Mouse (Mus musculus) kidney, adult 2 months (tissue): Measurements from ENCODE around the gene Elf4. TPM values are rescaled to one million over a fixed set of nuclear protein-coding genes. Genes with fewer than 3 reads are reported as not detected.
"Not testable (repeated sequence)": the region's sequence is repeated elsewhere in the genome, so short reads cannot be mapped to it uniquely, and the experiment has no call there.

Experiments used
- DNase-seq: peaks from one replicate; pipeline ENCODE4 v3.0.0; 2021
- H3K27ac ChIP-seq: fragments of 200-500 bp; 2 replicates; pipeline ENCODE4 v1.5.1; 2012; ENCODE audit warnings: low read depth, low read length, control low read depth, inconsistent platforms; ENCODE audit not compliant: insufficient read depth
- H3K27me3 ChIP-seq: fragments of 200-500 bp; replicated peaks from 2 replicates; pipeline ENCODE4 v1.6.1; 2012; ENCODE audit warnings: mild to moderate bottlenecking, moderate library complexity, low read length, inconsistent platforms; ENCODE audit not compliant: control insufficient read depth, insufficient read depth
- H3K36me3 ChIP-seq: fragments of 200-500 bp; 2 replicates; pipeline ENCODE4 v1.6.1; 2012; ENCODE audit warnings: mild to moderate bottlenecking, moderate library complexity, low read length, inconsistent platforms; ENCODE audit not compliant: control insufficient read depth, insufficient read depth
- H3K4me1 ChIP-seq: fragments of 200-500 bp; 2 replicates; pipeline ENCODE4 v1.6.1; 2011; ENCODE audit warnings: low read length; ENCODE audit not compliant: control insufficient read depth, insufficient read depth
- H3K4me3 ChIP-seq: fragments of 200-500 bp; 2 replicates; pipeline ENCODE4 v1.5.1; 2011; ENCODE audit warnings: mild to moderate bottlenecking, low read depth, low read length, control low read depth; ENCODE audit not compliant: insufficient read depth
- CTCF ChIP-seq: fragments of 200-500 bp; conservative IDR thresholded peaks from 2 replicates; pipeline ENCODE4 v1.5.1; 2011; ENCODE audit warnings: low read depth, mild to moderate bottlenecking, control low read depth, low read length, moderate library complexity, mixed read lengths; ENCODE audit not compliant: insufficient read depth, insufficient read length
- POLR2A ChIP-seq: fragments of 200-500 bp; IDR thresholded peaks from one replicate; pipeline ENCODE4 v1.6.1; 2011; ENCODE audit warnings: low read depth, low read length, control low read depth
- WGBS: fragments of 180-500 bp; shearing (Covaris S2); methylation state at CpG from one replicate; pipeline ENCODE4 v1.1.7; 2018; 5-methylcytosine and 5-hydroxymethylcytosine counted together
- polyA plus RNA-seq: library from polyadenylated mRNA; depleted of rRNA; stranded (reverse); fragments of >200 nt; gene quantifications from 2 replicates; pipeline ENCODE4 v1.2.3, GENCODE M21; 2012

Gene Elf4
- polyA plus RNA-seq, 1 experiment = 5.3 TPM

DNA sequence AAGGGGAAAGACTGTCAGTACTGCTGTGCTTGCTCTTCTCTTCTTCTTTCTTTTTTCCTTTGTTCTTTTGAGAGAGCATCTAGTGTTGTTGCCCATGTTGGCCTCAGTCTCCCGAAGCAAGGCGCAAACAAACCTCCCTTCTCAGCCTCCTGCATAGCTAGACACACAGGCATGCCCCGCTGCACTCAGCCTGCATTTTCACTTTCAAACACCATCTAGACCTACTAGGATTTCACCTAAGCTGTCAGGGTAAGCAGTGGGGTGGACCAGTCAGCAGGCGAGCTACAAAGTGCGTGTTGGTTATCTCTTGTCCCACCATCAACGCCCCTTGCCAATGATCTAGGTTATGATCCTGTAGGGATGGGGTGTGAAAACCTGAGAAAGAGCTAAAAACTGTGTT is 21.4 kb downstream of the Elf4 start:
- no peaks in the 10 kb centered on the region for H3K36me3 ChIP-seq
- no peak for DNase-seq
- TF ChIP-seq POLR2A (no peak), CTCF (no peak)
- no peaks in the 10 kb centered on the region for H3K27me3 ChIP-seq
- WGBS = 79% methylated on average over 6 of the region's 6 CpGs
- H3K4me1 ChIP-seq = no peaks in the 10 kb centered on the region
- H3K27ac ChIP-seq = no peak overlapping the region
- H3K4me3 ChIP-seq = no peak overlapping the region

DNA sequence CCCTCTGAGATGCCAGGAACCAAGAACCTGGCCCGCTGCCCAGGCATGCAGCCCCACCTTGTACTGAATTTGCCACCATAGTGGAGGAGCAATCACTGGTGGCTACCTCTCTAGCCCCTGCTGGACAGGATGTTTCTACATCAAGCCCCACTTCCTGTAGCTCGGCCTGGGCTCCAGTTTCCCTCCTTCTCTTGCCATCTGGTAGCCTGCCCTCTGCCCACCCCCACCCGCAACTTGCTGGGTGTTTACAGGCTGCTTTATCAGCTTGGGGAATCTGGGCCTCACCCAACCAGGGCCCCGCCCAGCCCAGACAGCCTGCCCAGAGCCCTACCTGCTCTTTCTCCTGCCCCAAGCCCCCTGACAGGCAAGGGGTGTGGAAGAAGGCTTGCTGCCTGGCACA is 23.9 kb downstream of the Elf4 start:
- 67% methylated on average over 4 of the region's 4 CpGs for WGBS
- H3K4me1 ChIP-seq = no peaks in the 10 kb centered on the region
- H3K27ac ChIP-seq = no peak overlapping the region
- no peak for DNase-seq
- H3K27me3 ChIP-seq = no peaks in the 10 kb centered on the region
- H3K36me3 ChIP-seq = no peaks in the 10 kb centered on the region
- TF ChIP-seq CTCF = no peak
- TF ChIP-seq POLR2A = no peak
- H3K4me3 ChIP-seq = no peak overlapping the region

DNA sequence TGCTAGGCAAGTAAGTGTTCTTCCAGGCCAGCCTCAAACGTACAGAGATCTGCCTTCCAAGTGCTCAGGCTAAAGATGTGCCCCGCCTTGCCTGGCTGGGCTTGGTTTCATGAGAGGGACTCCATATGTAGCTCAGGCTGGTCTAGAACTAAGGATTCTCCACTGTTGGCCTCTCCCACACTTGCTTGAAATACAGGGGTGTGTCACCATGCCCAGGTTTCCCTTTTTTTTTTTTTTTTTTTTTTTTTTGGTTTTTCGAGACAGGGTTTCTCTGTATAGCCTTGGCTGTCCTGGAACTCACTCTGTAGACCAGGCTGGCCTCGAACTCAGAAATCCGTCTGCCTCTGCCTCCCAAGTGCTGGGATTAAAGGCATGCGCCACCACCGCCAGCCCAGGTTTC is 26.9 kb downstream of the Elf4 start:
- H3K27ac ChIP-seq, H3K4me1 ChIP-seq, H3K4me3 ChIP-seq, H3K27me3 ChIP-seq, DNase-seq, H3K36me3 ChIP-seq: not testable (repeated sequence)
- 84% methylated on average over 2 of the region's 7 CpGs for WGBS

DNA sequence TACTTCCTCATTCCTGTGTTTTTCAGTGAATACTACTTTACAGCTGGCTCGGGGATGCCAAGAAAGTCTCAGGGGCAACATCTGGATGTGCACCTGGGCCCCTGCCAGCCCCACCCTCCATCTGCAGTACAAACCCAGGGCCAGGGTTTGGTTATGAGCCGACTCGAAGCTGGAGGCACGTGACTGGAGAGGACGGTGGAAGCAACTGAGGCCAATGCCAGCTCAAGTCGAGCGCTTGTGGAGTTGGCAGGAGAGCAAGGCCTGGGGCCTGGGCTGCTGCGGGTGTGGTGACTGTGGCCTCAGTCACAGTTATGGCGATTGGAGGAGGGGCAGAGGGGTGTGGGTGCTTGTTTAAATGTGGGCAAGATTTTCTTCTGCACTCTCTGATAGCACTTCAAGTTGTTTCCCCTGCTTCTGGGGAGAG is 27.4 kb downstream of the Elf4 start:
- DNase-seq = no peak
- no peaks in the 10 kb centered on the region for H3K36me3 ChIP-seq
- H3K27me3 ChIP-seq = no peaks in the 10 kb centered on the region
- no peak overlapping the region for H3K4me3 ChIP-seq
- H3K27ac ChIP-seq = no peak overlapping the region
- no peaks in the 10 kb centered on the region for H3K4me1 ChIP-seq
- no peak for TF ChIP-seq CTCF
- no peak for TF ChIP-seq POLR2A
- 49% methylated on average over 9 of the region's 9 CpGs for WGBS

DNA sequence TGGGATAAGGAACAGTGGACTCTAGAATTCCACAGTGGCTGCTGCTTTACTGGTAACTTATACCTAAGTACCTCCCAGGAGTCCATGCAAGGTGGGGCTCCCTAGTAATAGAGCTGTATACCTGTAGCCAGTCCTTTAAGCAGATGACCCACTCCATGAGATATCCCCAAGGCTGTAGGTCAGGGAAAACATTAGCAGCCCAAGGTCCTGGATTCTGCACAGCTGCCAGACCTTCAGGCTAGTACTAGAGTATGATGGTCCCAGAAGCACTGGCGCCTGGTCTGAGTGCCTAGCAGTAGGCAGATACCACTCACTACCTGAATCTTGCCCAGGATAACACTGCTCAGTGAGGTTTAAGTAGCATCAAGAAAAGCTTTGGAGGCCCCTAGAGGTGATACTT is 28.7 kb downstream of the Elf4 start:
- TF ChIP-seq POLR2A (no peak), CTCF (no peak)
- Histone ChIP-seq H3K36me3 (no peaks in the 10 kb centered on the region), H3K27me3 (no peaks in the 10 kb centered on the region), H3K4me1 (no peaks in the 10 kb centered on the region), H3K4me3 (no peak overlapping the region), H3K27ac (no peak overlapping the region)
- DNase-seq = no peak
- whole genome bisulfite sequencing = 93% methylated on average over 1 of the region's 1 CpGs

DNA sequence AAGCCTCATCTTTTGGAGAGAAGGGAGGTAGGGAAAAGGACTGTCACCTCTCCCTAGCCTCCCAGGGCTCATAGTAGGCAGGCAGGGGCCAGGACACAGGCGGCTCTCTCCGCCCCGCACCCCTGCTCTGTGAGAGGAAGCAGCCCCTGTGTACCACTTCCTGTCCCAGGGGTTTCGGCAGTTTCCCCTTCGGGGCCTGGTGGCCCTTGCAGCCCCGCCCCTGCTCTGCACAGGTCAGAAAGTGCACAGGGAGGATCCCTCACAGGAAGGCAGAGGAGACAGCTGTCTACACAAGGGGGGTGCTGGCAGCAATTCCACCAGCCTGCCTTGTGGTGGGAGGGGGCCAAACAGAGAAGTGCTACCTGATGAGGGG is 29.4 kb downstream of the Elf4 start:
- H3K27me3 ChIP-seq = no peaks in the 10 kb centered on the region
- H3K27ac ChIP-seq = no peak overlapping the region
- TF ChIP-seq CTCF = no peak
- no peak for TF ChIP-seq POLR2A
- H3K4me1 ChIP-seq = no peaks in the 10 kb centered on the region
- WGBS = 31% methylated on average over 5 of the region's 6 CpGs
- H3K36me3 ChIP-seq = no peaks in the 10 kb centered on the region
- H3K4me3 ChIP-seq = no peak overlapping the region
- peak; percentile 40 for DNase-seq

DNA sequence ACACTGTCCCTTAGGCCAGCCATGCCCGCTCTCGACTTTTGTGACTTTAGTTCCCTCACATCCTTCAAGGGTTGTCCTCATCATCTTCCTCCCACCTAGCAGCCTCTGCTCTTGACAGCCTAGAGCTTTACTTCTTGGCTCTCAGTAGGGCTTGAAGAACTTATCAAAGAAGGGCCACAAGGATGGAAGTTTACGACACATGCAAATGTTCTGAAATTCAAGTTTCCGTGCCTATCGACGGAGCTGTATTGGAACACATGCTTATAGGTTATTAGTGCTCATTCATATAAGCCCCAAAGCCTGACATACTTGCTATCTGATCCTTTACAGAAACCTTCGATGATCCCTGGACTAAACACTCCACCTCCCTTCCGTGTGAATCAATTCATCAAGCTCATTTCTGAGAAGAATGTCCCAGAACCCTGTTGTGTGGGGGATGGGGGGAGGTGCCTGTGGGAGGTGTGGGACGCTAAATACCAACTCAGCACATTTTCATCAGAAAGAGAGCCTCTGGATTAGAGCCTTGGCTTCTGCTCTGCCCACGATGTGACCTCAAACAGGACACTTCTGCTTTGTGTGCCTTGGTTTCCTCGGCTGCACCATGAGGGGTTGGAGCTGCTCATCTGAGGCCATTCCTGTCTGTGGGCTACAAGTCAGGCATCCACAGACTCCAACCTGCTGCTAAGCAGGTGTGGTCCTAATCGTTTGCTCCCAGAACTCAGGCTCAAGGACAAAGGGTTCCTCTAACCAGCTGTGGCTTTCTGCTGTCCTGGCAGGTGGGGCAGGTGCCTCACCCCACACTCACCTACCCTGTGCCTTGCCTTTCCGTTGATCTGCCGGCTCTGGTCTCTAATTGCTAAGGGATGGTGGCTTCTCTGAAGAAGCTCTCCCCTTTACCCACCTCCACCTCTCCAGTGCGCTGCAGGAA is 30.1 kb downstream of the Elf4 start:
- Histone ChIP-seq H3K36me3 (no peaks in the 10 kb centered on the region), H3K4me3 (no peak overlapping the region), H3K27me3 (no peaks in the 10 kb centered on the region), H3K27ac (no peak overlapping the region), H3K4me1 (0 out of 2 replicates have a peak, but pooled peaks cover under 1% of the 10 kb centered on the region)
- DNase-seq = no peak
- WGBS = 53% methylated on average over 15 of the region's 15 CpGs
- TF ChIP-seq POLR2A (no peak), CTCF (no peak)
